Mouse (Mus musculus) liver, embryonic 14.5 days (tissue): ENCODE measurements around the gene Fip1l1. TPM values are rescaled to one million over a fixed set of nuclear protein-coding genes. Genes with fewer than 3 reads are reported as not detected.

Experiments used
- ATAC-seq: fragments of 200-750 bp; cut with Nextera tagmentation; 2 replicates; pipeline ENCODE4 v1.8.0; 2017; ENCODE audit warnings: moderate number of reproducible peaks, mild to moderate bottlenecking, moderate library complexity; ENCODE audit not compliant: insufficient read depth
- DNase-seq, 3 experiments: peaks; one replicate each; pipeline ENCODE4 v3.0.0-alpha.2; 2012 to 2013; ENCODE audit warnings: low read depth in 3 of 3, low spot score in 3 of 3
- H3K27ac ChIP-seq: fragments of 300-500 bp; sonication (generic); 2 replicates; pipeline ENCODE4 v1.5.1; 2014; ENCODE audit warnings: moderate library complexity, mild to moderate bottlenecking, control low read depth, inconsistent platforms
- H3K27me3 ChIP-seq: fragments of 300-500 bp; sonication (generic); 2 replicates; pipeline ENCODE4 v1.6.1; 2014; ENCODE audit warnings: mild to moderate bottlenecking, low read length, moderate library complexity; ENCODE audit not compliant: control insufficient read depth, insufficient read depth
- H3K36me3 ChIP-seq: fragments of 300-500 bp; sonication (generic); replicated peaks from 2 replicates; pipeline ENCODE4 v1.6.1; 2014; ENCODE audit warnings: low read depth; ENCODE audit not compliant: control insufficient read depth, insufficient read depth
- H3K4me1 ChIP-seq, 2 experiments: fragments of 200-500 bp in 1 of 2; fragments of 300-500 bp in 1 of 2; sonication (generic) in 1 of 2; replicated peaks; 2 replicates each; pipeline ENCODE4 v1.6.1; 2012 to 2014; ENCODE audit warnings: antibody characterized with exemption in 1 of 2, inconsistent platforms in 1 of 2, low read length in 1 of 2; ENCODE audit not compliant: control insufficient read depth in 2 of 2, insufficient read depth in 2 of 2
- H3K4me2 ChIP-seq: fragments of 300-500 bp; sonication (generic); 2 replicates; pipeline ENCODE4 v1.6.1; 2014; ENCODE audit warnings: low read depth, mild to moderate bottlenecking, control low read depth, moderate library complexity
- H3K4me3 ChIP-seq, 2 experiments: fragments of 200-500 bp in 1 of 2; fragments of 300-500 bp in 1 of 2; sonication (generic) in 1 of 2; 2 replicates each; pipeline ENCODE4 v1.5.1; 2012 to 2014; ENCODE audit warnings: low read depth in 2 of 2, low read length in 2 of 2, mild to moderate bottlenecking in 2 of 2, control low read depth in 1 of 2, inconsistent platforms in 1 of 2, moderate library complexity in 1 of 2; ENCODE audit not compliant: insufficient read depth in 1 of 2
- H3K9ac ChIP-seq: fragments of 300-500 bp; sonication (generic); replicated peaks from 2 replicates; pipeline ENCODE4 v1.6.1; 2014; ENCODE audit warnings: mild to moderate bottlenecking, control low read depth, moderate library complexity
- H3K9me3 ChIP-seq: fragments of 300-500 bp; sonication (generic); 2 replicates; pipeline ENCODE4 v1.6.1; 2016; ENCODE audit warnings: low read length, mixed read lengths; ENCODE audit not compliant: control insufficient read depth
- CTCF ChIP-seq: IDR thresholded peaks from 2 replicates; pipeline ENCODE4 v1.5.1; 2016; ENCODE audit warnings: antibody characterized with exemption, low read depth, control low read depth
- EP300 ChIP-seq: IDR thresholded peaks from 2 replicates; pipeline ENCODE4 v1.6.1; 2016; ENCODE audit warnings: antibody characterized with exemption, low read depth
- WGBS: fragments of 180-500 bp; shearing (Covaris S2); extraction: QIAGEN DNeasy Blood & Tissue Kit; methylation state at CpG from one replicate; pipeline ENCODE4 v1.1.7; 2014; ENCODE audit not compliant: insufficient replicate concordance; 5-methylcytosine and 5-hydroxymethylcytosine counted together
- polyA plus RNA-seq, 2 experiments: library from polyadenylated mRNA; depleted of rRNA in 1 of 2; stranded (reverse) in 1 of 2; unstranded in 1 of 2; fragments of >200 nt; fragmentation: Nextera tagmentation in 1 of 2; extraction: Ambion mirVana in 1 of 2; gene quantifications; 2 replicates each; pipeline versions ENCODE4 v1.2.1 to v1.2.3; 2012 to 2014

Fip1l1 gene
- polyA plus RNA-seq, 2 experiments: 19.9 to 22.5 TPM

DNA sequence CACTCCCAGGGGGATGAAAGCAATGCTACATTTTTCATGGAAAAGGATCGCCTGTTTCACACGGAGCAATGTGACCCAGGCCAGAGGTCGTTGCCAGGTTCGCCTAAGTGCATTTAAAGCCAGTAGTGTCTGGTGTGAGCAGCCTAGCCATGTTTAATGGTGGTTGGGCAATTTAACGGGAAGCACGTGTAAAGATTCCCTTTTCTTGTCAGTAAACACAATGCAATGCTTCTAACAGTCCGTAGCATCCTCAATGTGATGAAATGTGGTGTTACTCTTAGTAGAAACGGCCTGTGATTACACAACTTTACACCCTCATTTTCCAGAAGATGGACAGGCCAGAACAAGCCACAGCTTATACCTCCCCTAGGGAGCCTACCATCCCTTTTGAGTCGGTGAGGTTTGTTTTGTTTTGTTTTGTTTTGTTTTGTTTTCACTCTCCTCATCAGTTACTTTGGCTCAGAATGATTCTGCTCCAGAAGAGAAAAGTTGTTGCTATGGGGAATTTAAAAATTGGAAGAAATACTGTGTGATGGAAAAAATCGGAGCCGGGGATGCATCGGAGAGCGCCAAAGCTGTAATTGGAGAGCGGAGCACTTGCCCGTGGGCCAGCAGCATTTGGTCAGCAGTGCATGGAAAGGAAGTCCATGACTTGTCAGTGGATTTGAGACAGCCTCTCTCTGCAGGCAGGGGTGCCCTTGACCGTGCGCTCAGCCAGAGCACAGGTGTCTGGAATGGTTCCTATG is 97.3 kb downstream of the Fip1l1 start:
- Histone ChIP-seq H3K27ac (no peak overlapping the region), H3K9me3 (no peaks in the 10 kb centered on the region), H3K4me2 (no peak overlapping the region), H3K36me3 (no peaks in the 10 kb centered on the region), H3K27me3 (no peaks in the 10 kb centered on the region), H3K4me3 (no peak overlapping the region), H3K4me1 (no peaks in the 10 kb centered on the region), H3K9ac (no peak overlapping the region)
- ATAC-seq (no peak), DNase-seq (no peak)
- no peak for TF ChIP-seq EP300
- no peak for TF ChIP-seq CTCF
- 60% methylated on average over 17 of the region's 17 CpGs for WGBS

DNA sequence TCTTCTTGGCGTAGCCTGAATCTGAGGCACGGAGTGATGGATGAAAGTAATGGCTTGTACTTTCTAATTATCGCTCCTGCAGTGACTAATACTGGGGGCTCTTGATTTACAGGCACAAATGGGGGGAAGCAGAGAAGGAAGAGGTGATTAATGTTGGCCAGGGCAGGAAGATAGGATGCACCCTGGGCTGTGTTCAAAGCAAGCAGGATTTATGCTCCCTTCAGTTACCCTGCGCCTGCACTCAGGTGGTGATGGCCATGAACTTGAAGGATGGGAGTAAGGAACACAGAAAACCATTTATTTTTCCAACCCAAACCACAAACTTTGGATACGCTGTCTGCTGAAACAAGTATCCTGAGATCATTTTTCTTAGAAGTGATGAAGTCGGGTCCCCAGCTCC is 98.2 kb downstream of the Fip1l1 start:
- no peak for ATAC-seq
- DNase-seq: no peak
- WGBS: 68% methylated on average over 6 of the region's 6 CpGs
- Histone ChIP-seq H3K27me3 (no peaks in the 10 kb centered on the region), H3K4me3 (no peak overlapping the region), H3K9ac (no peak overlapping the region), H3K9me3 (no peaks in the 10 kb centered on the region), H3K27ac (no peak overlapping the region), H3K36me3 (no peaks in the 10 kb centered on the region), H3K4me2 (no peak overlapping the region), H3K4me1 (no peaks in the 10 kb centered on the region)
- TF ChIP-seq EP300: no peak
- no peak for TF ChIP-seq CTCF

DNA sequence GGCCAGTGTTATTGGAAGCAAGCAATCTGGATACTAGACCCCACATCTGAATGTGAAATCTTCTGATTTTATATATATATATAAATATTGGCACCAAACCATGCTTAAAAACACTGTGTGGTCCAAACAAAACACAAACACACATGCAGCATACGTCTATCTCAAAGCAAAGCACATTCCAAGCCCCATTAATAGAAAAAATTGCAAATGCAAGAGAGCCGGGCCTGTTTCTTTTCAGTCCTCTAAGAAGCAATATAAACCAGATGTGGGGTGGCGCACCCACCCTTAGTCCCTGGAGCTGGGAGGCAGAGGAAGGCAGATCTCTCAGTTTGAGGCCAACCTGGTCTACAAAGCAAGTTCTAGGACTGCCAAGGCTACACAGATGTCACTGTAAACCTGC is 99.1 kb downstream of the Fip1l1 start:
- Histone ChIP-seq H3K9me3 (no peaks in the 10 kb centered on the region), H3K4me1 (no peaks in the 10 kb centered on the region), H3K27me3 (no peaks in the 10 kb centered on the region), H3K4me2 (no peak overlapping the region), H3K9ac (no peak overlapping the region), H3K4me3 (no peak overlapping the region), H3K27ac (no peak overlapping the region), H3K36me3 (no peaks in the 10 kb centered on the region)
- WGBS: 70% methylated on average over 3 of the region's 3 CpGs
- DNase-seq (no peak), ATAC-seq (no peak)
- TF ChIP-seq EP300: no peak
- TF ChIP-seq CTCF: no peak

DNA sequence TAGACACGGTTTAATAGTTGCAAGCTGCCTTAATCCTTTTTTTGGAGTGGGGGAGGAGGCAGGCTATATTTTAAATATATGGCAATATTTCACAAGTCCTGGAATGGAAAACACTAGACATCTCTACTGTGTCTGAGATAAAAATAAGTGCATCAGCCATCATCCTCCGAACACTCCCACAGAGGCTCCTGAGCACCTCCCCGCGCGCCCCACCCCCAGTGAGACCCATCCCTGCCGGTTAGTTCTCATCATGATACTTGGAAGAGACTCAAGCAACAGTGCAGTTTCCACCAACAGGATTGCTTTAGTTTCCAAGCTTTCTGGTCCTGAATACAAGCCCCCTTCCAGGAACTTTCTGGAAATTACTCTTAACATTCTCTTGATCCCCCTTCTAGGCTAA is 104.3 kb downstream of the Fip1l1 start:
- Histone ChIP-seq H3K4me2 (no peak overlapping the region), H3K4me3 (no peak overlapping the region), H3K4me1 (no peaks in the 10 kb centered on the region; a peak in 1 of 4 replicates), H3K9me3 (no peaks in the 10 kb centered on the region), H3K36me3 (no peaks in the 10 kb centered on the region), H3K9ac (no peak overlapping the region), H3K27me3 (no peaks in the 10 kb centered on the region), H3K27ac (no peak overlapping the region)
- no peak for ATAC-seq
- DNase-seq: no peak
- TF ChIP-seq EP300: no peak
- no peak for TF ChIP-seq CTCF
- 69% methylated on average over 6 of the region's 6 CpGs for WGBS

DNA sequence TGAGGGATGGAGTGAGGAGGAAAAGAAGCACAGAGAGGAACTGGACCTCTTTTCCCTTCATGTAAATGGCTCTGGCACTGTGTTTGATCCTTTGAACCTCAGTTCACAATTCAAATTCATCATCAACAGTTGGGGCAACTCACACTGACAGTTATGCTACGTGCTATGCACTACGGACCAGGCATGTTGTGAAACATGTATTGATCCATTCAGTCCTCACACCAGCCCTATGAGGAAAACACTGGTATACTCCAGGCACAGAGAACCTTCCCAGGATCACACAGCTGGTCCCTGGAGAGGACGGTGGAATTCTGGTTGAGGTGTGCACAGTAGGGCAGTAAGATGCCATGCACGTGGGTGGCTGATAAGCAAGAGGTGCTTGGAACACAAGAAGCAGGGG is 105.3 kb downstream of the Fip1l1 start:
- Histone ChIP-seq H3K4me2 (no peak overlapping the region), H3K4me1 (no peaks in the 10 kb centered on the region; a peak in 1 of 4 replicates), H3K36me3 (no peaks in the 10 kb centered on the region), H3K4me3 (no peak overlapping the region), H3K27me3 (no peaks in the 10 kb centered on the region), H3K9ac (no peak overlapping the region), H3K27ac (no peak overlapping the region), H3K9me3 (no peaks in the 10 kb centered on the region)
- no peak for ATAC-seq
- no peak for TF ChIP-seq EP300
- no peak for TF ChIP-seq CTCF
- 58% methylated on average over 4 of the region's 4 CpGs for WGBS
- DNase-seq: no peak
